Mouse (Mus musculus): ENCODE measurements around the gene Pcp4. TPM values are rescaled to one million over a fixed set of nuclear protein-coding genes. Genes with fewer than 3 reads are reported as not detected.

Pcp4 gene
- polyA plus RNA-seq, 1 experiment from 2014 or later: 0.59 TPM

DNA sequence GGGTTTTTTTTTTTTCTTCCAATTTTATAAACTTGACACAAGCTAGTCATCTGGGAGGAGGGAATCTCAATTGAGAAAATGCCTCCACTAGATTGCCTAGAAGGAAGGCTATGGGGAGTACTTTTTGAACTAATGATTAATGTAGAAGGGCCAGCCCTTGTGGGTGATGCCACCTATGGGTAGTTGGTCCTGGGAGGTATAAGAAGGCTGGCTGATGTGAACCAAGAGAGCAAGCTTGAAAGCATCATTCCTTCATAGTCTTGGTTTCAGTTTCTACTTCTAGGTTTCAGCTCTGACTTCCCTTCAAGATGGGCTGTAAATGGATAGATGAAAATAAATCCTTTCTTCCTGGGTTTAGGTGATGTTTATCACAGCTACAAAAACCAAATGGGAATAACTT, 13.3 kb upstream of the Pcp4 start:
- Histone ChIP-seq H3K27ac (no peak overlapping the region), H3K4me2 (no peak overlapping the region), H3K9ac (no peak overlapping the region), H3K4me3 (no peak overlapping the region), H3K4me1 (replicated peaks) (no peaks in the 10 kb centered on the region), H3K27me3 (0 out of 2 replicates have a peak, but pooled peaks cover 3% of the 10 kb centered on the region), H3K36me3 (no peaks in the 10 kb centered on the region), H3K9me3 (replicated peaks) (no peaks in the 10 kb centered on the region)
- no peak for ATAC-seq (replicated peaks; ENCODE audit: insufficient number of reproducible peaks, insufficient read depth, low FRiP score, low read depth)

- no peak overlapping the region for H3K4me2 ChIP-seq
- ATAC-seq (replicated peaks; ENCODE audit: insufficient number of reproducible peaks, insufficient read depth, low FRiP score, low read depth): no peak
- H3K27ac ChIP-seq: no peak overlapping the region
- no peaks in the 10 kb centered on the region for H3K4me1 ChIP-seq (replicated peaks)
- H3K9me3 ChIP-seq (replicated peaks): no peaks in the 10 kb centered on the region
- 78% methylated on average over 5 of the region's 5 CpGs for WGBS
- peaks cover 3% of the 10 kb centered on the region; the same call in 1 of the 2 replicates for H3K27me3 ChIP-seq
- H3K36me3 ChIP-seq: no peaks in the 10 kb centered on the region
- H3K9ac ChIP-seq: no peak overlapping the region
- H3K4me3 ChIP-seq: no peak overlapping the region
Observed at GRCm38 (mm10) chr16:96457612-96458011, 9.8 kb upstream of the Pcp4 start.

DNA sequence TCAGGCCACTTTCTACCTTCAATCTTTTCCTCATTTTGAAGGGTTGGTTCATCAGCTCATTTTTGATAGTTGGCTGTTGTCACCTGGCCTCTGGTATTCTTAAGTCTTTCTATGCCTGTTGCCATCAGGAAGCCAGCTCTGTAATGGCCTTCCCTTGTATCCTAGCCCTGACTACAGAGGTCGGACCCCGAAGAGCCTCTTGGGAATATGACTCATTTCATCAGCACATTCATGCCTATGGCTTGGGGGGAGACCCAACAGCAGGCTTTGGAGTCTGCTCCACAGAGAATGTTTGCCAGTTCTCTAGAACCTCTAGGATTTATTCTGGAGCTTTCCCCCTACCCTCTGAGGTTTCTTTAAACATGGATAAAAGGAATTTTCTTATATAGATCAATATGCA, 8.1 kb upstream of the Pcp4 start:
- H3K4me2 ChIP-seq: no peak overlapping the region
- no peaks in the 10 kb centered on the region for H3K36me3 ChIP-seq
- ATAC-seq (replicated peaks; ENCODE audit: insufficient number of reproducible peaks, insufficient read depth, low FRiP score, low read depth): no peak
- no peak overlapping the region for H3K27ac ChIP-seq
- H3K9ac ChIP-seq: no peak overlapping the region
- H3K27me3 ChIP-seq: peaks cover 3% of the 10 kb centered on the region; the same call in 1 of the 2 replicates
- no peaks in the 10 kb centered on the region for H3K9me3 ChIP-seq (replicated peaks)
- no peaks in the 10 kb centered on the region for H3K4me1 ChIP-seq (replicated peaks)
- 84% methylated on average over 2 of the region's 2 CpGs for WGBS
- H3K4me3 ChIP-seq: no peak overlapping the region

DNA sequence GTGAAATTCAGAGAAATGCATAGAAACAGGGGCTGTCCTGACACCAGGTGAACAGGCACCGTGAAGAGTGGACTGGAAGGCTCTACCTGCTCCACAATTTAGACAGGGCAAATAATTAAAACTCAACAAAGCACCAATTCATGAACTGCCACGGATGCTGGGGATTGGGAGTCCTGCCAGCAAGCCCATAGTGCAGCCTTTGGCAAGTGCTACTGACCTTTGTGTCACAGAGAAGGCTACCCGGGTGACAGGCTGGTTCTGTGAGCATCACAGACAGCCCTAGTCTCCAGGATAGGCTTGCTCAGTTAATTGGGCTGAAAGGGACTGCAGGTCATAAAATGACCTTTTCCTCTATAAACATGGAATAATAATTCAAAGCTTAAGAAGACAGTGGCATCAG, 6.6 kb upstream of the Pcp4 start:
- no peak overlapping the region for H3K4me3 ChIP-seq
- no peaks in the 10 kb centered on the region for H3K9me3 ChIP-seq (replicated peaks)
- no peak overlapping the region for H3K9ac ChIP-seq
- H3K27ac ChIP-seq: no peak overlapping the region
- no peak overlapping the region for H3K4me2 ChIP-seq
- no peaks in the 10 kb centered on the region for H3K4me1 ChIP-seq (replicated peaks)
- 62% methylated on average over 3 of the region's 3 CpGs for WGBS
- no peaks in the 10 kb centered on the region for H3K36me3 ChIP-seq
- no peak for ATAC-seq (replicated peaks; ENCODE audit: insufficient number of reproducible peaks, insufficient read depth, low FRiP score, low read depth)
- H3K27me3 ChIP-seq: peaks cover 3% of the 10 kb centered on the region; the same call in 1 of the 2 replicates

DNA sequence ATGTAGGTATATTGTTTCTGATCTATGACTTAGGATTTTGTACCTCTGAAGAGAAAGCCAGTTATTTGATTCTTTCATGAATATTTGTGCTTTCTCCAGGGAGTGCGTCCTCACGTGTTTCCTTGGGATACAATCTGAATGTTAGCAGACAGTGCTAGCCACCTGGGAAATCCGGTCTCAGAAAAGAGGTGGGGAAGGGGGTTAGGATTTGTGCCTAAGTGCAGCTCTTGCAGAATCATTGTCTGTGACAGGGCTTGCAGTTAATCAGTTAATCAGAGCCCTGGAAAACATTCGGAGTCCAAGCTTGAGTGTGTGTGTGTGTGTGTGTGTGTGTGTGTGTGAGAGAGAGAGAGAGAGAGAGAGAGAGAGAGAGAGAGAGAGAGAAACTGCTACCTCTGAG, 605 bp downstream of the Pcp4 start:
- peaks cover 9% of the 10 kb centered on the region for H3K4me1 ChIP-seq (replicated peaks)
- no peak overlapping the region for H3K9ac ChIP-seq
- no peak overlapping the region for H3K27ac ChIP-seq
- ATAC-seq (replicated peaks; ENCODE audit: insufficient number of reproducible peaks, insufficient read depth, low FRiP score, low read depth): no peak
- H3K4me2 ChIP-seq: no peak overlapping the region
- no peaks in the 10 kb centered on the region for H3K9me3 ChIP-seq (replicated peaks)
- H3K27me3 ChIP-seq: peaks cover 9% of the 10 kb centered on the region; the same call in 1 of the 2 replicates
- H3K4me3 ChIP-seq: no peak overlapping the region
- H3K36me3 ChIP-seq: no peaks in the 10 kb centered on the region
- 54% methylated on average over 4 of the region's 4 CpGs for WGBS

DNA sequence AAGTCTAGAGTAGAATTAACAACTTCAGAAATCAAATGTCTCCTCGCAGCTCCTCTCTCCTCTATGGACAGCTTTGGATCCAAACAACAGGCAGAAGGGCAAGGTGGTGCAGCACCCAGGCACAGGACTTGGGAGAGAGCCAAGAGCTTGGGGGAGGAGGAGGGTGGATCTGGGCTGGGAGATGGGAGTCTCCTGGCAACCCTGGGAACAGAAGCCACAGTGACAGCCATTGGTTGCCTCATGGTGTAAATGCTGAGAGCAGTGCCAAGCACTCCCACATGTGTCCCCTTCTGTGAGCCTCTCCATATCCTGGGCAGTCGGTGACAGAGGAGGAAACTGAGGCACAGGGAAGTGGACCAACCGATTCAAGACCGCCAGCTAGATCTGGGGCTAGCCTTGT, 1.3 kb downstream of the Pcp4 start:
- Histone ChIP-seq H3K27me3 (peaks cover 9% of the 10 kb centered on the region; the same call in 1 of the 2 replicates), H3K9me3 (replicated peaks) (no peaks in the 10 kb centered on the region), H3K4me2 (no peak overlapping the region), H3K4me1 (replicated peaks) (peaks cover 9% of the 10 kb centered on the region), H3K4me3 (no peak overlapping the region), H3K9ac (no peak overlapping the region), H3K27ac (no peak overlapping the region), H3K36me3 (no peaks in the 10 kb centered on the region)
- WGBS: 74% methylated on average over 4 of the region's 4 CpGs
- peak; percentile 54; the same call in 1 of the 2 replicates for ATAC-seq (replicated peaks; ENCODE audit: insufficient number of reproducible peaks, insufficient read depth, low FRiP score, low read depth)

GRCm38 (mm10) chr16:96469640-96470039, 2.2 kb downstream of the Pcp4 start:
- Histone ChIP-seq H3K9ac (no peak overlapping the region), H3K27me3 (peaks cover 9% of the 10 kb centered on the region; the same call in 1 of the 2 replicates), H3K36me3 (no peaks in the 10 kb centered on the region), H3K4me2 (no peak overlapping the region), H3K9me3 (replicated peaks) (no peaks in the 10 kb centered on the region), H3K4me1 (replicated peaks) (peaks cover 9% of the 10 kb centered on the region), H3K27ac (no peak overlapping the region), H3K4me3 (no peak overlapping the region)
- WGBS: 49% methylated on average over 4 of the region's 4 CpGs
- no peak for ATAC-seq (replicated peaks; ENCODE audit: insufficient number of reproducible peaks, insufficient read depth, low FRiP score, low read depth)

DNA sequence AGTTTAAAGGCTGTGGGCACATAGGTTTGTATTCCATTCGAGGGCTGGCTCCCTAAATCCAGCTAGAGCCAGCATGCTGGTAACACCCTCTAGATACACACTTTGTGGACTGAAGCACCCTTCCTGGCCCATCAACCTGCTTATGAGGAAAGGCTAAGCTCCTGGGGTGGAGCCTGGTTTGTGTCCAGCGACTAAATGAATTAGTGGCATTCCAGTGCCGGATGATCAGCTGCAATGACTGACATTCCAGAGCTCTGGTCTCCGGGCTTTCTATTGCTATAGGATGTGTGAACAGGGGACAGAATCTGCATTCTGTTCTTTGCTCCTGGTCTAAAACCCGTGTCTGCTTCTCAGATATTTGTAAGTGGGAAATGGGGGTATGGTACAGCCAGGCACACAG, 5.0 kb downstream of the Pcp4 start:
- no peak for ATAC-seq (replicated peaks; ENCODE audit: insufficient number of reproducible peaks, insufficient read depth, low FRiP score, low read depth)
- 17% methylated on average over 5 of the region's 5 CpGs for WGBS
- Histone ChIP-seq H3K4me3 (no peak overlapping the region), H3K4me1 (replicated peaks) (peaks cover 9% of the 10 kb centered on the region), H3K27me3 (peaks cover 11% of the 10 kb centered on the region; the same call in 1 of the 2 replicates), H3K9me3 (replicated peaks) (no peaks in the 10 kb centered on the region), H3K27ac (no peak overlapping the region), H3K9ac (no peak overlapping the region), H3K36me3 (no peaks in the 10 kb centered on the region), H3K4me2 (peak overlapping the region; percentile 32; the same call in 1 of the 2 replicates)

- WGBS: 25% methylated on average over 7 of the region's 7 CpGs
- Histone ChIP-seq H3K27ac (no peak overlapping the region), H3K9ac (no peak overlapping the region), H3K4me2 (peak overlapping the region; percentile 32; the same call in 1 of the 2 replicates), H3K9me3 (replicated peaks) (no peaks in the 10 kb centered on the region), H3K4me3 (no peak overlapping the region), H3K27me3 (0 out of 2 replicates have a peak, but pooled peaks cover 9% of the 10 kb centered on the region), H3K4me1 (replicated peaks) (peaks cover 9% of the 10 kb centered on the region), H3K36me3 (no peaks in the 10 kb centered on the region)
- no peak for ATAC-seq (replicated peaks; ENCODE audit: insufficient number of reproducible peaks, insufficient read depth, low FRiP score, low read depth)
Observed at GRCm38 (mm10) chr16:96472816-96473215, 5.4 kb downstream of the Pcp4 start.

GRCm38 (mm10) chr16:96474185-96474584, 6.8 kb downstream of the Pcp4 start:
- H3K9me3 ChIP-seq (replicated peaks): no peaks in the 10 kb centered on the region

DNA sequence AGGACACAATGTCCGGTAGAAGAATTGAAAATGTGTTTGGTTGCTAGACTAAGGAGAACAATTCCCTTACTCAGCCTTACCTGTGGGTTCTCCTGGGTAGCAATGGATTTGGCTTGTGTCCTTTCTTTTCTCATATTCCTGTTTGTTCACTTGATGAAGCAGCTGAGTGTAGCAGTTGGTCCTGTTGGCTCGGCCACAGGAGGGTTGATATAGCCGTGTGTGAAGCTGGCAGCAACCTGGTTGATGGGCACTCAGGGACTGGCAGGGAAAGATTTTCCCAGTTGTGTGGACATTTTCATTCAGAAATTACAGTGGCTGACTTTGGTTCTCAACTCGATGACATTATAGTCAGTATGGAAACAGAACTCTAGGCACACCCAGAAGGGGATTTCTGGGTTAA, 14.4 kb downstream of the Pcp4 start:
- Histone ChIP-seq H3K27ac (no peak overlapping the region), H3K36me3 (no peaks in the 10 kb centered on the region), H3K9me3 (replicated peaks) (no peaks in the 10 kb centered on the region), H3K9ac (no peak overlapping the region), H3K27me3 (no peaks in the 10 kb centered on the region), H3K4me1 (replicated peaks) (no peaks in the 10 kb centered on the region), H3K4me3 (no peak overlapping the region), H3K4me2 (no peak overlapping the region)
- ATAC-seq (replicated peaks; ENCODE audit: insufficient number of reproducible peaks, insufficient read depth, low FRiP score, low read depth): no peak
- 88% methylated on average over 4 of the region's 4 CpGs for WGBS

More at GRCm38 (mm10) chr16:96474185-96474584, 6.8 kb downstream of the Pcp4 start:
- ATAC-seq (replicated peaks; ENCODE audit: insufficient number of reproducible peaks, insufficient read depth, low FRiP score, low read depth): no peak
- Histone ChIP-seq H3K27me3 (0 out of 2 replicates have a peak, but pooled peaks cover 2% of the 10 kb centered on the region), H3K4me1 (replicated peaks) (peaks cover 9% of the 10 kb centered on the region), H3K36me3 (no peaks in the 10 kb centered on the region), H3K27ac (no peak overlapping the region), H3K4me2 (no peak overlapping the region), H3K4me3 (no peak overlapping the region), H3K9ac (no peak overlapping the region)
- 69% methylated on average over 3 of the region's 3 CpGs for WGBS

GRCm38 (mm10) chr16:96487007-96487684, 19.7 kb downstream of the Pcp4 start:
- WGBS: 75% methylated on average over 11 of the region's 11 CpGs
- no peak for ATAC-seq (replicated peaks; ENCODE audit: insufficient number of reproducible peaks, insufficient read depth, low FRiP score, low read depth)
- Histone ChIP-seq H3K4me3 (no peak overlapping the region), H3K4me2 (no peak overlapping the region), H3K9me3 (replicated peaks) (no peaks in the 10 kb centered on the region), H3K27me3 (no peaks in the 10 kb centered on the region; the same call in 1 of the 2 replicates), H3K9ac (no peak overlapping the region), H3K36me3 (no peaks in the 10 kb centered on the region), H3K27ac (no peak overlapping the region), H3K4me1 (replicated peaks) (no peaks in the 10 kb centered on the region)
